Mouse (Mus musculus) lung, postnatal 4 days (tissue): ENCODE measurements at regions not wholly inside any gene's neighbourhood (a gene's known extent, or its start where the extent isn't known, plus 50 kb on each side); places are given as distances from the start of the nearest gene placed in this dataset.

Experiments used
- DNase-seq, 2 experiments: peaks; one replicate each; pipeline ENCODE4 v3.0.0; 2021

DNA sequence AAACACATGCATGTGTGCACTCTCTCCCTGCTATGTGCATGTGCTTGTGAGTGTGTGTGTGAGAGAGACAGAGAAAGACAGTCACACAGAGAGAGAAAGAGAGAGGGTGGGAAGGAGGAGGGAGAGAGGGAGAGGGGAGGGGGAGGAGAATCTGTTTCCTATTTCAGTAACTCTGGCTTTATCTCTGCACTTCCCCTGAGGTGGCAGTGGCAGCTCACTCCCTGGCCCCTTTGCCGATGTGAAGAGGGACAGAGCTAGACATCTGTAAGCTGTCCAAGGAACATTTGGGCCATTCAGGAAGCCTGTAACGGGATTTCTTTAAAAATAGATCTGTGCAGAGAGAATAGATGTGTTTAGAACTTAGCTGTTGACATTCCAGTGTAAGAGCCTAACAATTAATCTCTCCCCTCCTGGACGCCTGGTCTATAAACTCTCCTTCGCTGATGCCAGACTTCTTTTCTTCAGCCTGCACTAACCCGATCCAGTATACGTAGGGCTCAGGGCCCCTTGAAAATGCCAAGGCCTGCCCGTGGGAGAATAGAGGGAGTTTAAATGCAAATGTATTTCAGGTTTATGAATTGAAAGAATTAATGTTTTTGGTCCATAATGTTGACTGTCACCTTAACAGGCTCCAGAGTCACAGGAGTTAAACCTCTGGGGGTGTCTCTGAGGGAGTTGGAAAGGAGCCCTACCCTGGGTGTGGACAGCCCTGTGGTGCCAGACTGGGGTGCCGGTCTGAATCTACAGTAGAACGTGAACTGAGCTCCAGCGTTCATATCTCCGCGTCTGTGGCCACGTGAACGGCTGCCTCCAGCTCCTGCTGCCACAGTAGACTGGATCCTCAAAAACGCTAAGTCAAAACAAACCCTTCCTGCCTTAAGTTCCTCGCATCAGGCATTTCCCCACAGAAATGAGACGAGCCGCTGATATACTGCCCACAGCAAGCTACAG lies 336.6 kb upstream of the Gm10131 start:
- DNase-seq: peak in 1 of 2 experiments; percentile 31

DNA sequence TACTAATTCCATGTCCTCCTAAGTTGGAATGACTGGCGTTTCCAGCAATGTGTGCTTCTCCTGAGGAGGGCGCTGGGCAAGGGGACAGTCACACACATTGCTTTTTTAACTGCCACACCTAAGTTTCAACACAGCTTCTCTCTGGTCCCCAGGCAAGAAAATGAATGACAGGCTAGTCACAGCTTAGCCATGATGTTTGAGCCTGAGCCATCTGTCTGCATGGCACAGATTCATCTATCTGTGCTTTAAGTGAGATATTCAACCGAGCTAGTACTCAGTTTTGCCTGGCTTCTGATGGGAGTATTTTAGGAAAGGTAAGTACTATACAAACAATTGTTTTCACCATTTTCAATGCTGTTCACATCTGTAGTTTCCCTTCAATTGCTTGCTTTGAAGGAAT lies 331.2 kb upstream of the Gm10131 start:
- no peak for DNase-seq

DNA sequence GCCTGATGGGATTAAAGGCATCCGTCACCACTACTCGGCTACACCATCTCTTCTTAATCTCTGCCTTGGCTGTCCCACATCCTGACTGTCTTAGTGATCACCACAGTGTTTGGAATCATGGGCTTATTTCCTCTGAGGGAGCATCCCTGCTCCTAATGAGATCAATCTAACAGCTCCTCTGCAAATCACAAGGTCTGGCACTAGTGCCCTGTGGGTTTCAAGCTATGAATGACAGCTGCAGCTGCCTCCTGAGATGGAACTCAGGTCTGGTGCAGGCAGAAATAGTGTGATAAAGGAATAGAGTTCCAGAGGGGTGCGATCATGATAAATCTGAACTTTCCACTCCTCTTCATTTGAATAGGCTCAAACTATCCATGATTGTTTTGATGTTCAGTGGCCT lies 330.2 kb upstream of the Gm10131 start:
- no peak for DNase-seq

- no peak for DNase-seq
These were observed 329.2 kb upstream of the Gm10131 start for GRCm38 (mm10) chr8:34440771-34441170.

DNA sequence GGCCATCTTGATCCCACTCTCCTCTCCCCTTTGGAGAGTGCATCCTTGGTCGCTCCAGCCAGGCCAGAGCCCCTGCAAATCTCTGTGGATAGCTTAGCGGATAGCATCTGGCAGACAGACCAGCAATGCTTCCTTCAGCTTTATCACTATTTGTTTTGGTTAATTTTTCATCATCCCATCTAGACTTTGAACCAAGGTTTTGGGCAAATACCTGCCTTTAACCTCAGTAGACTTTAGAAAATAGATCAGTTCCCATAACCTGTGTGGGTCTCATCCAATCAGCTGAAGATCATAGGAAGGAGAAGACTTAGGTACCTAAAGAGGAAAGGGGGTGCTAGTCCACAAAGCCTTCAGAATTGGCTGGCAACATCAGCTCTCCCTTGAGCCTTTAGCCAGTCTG lies 327.2 kb upstream of the Gm10131 start:
- DNase-seq: no peak

GRCm38 (mm10) chr8:34431985-34432384 lies 320.4 kb upstream of the Gm10131 start:
- DNase-seq: peak; percentile 47 to 69

DNA sequence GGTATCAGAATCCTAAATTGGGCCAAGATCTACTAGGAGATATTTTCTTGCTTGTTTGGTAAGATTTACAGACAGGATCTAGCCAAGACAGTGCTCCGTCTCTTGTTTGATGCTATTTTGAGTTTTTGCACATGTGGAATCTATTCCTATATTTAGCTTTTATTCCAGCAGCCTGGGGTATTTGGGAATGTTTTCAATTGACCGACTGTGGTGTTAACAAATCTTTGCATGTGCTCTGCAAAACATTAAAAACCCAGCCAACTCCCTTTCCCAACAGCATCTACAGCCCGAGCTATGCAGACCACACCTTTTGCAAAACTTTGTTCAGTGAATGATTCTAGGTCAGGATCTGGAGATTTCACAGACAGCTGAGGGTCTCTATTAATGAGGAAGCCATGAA lies 317.7 kb upstream of the Gm10131 start:
- DNase-seq: no peak

DNA sequence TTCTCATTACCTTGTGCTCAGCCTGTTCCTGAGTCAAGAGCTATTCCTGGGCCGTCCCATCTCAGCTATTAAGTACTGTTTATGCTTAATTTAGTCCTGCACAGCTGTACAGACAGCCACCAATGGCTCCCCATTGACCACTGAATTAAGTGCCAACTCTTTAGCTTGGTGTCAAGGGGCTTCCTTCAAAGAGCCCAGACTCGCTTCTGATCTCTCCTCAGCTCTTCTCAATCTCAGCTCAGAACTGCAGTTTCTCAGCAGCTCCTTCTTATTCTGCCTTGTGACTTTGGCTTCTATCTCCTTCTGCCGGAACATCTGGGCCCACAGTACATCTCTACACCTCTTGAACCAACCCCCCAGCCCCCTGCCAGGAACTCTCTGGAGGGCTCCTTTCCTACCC lies 290.0 kb upstream of the Gm10131 start:
- no peak for DNase-seq

DNA sequence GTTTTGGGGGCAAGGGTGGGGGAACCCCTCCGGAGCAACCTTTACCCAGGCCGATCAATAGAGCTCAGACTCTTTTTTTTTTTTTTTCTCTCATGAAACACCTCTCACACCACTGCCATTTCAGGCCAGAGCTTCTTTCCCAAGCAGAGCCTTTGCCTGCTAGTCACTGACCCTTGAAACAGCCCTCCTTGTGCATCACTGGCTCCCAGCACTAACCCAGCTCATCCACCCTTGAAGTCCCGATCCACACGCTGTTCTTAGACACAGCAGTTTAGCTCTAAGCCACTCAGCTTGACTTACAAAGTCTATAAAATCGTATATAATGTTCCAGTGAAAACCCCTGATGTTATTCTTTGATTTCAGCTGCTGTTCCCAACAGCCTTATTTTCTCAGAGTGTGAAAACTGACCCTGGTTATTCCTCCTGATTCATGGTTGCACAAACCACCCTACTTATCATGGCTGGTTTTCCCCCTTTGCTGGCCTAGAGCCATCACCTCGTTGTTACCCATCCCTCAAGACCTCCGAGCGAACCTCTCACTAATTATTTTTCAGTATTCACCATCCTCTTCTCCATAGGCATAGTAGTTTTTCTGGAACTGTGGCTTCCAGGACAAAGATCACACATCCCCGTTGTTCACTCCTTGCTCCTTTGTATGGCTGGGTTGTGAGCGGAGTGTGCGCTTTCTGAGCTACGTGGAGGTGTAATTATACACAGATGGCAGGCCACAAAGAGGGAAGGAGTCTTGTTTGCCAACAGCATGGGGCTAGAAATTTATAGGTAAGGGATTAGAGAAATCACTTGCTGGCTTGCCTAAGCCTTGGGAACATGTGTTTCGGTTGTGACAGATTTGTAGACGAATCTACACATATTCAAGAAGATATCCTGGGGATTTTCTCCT lies 287.6 kb upstream of the Gm10131 start:
- DNase-seq: no peak

GRCm38 (mm10) chr8:34397583-34398411 lies 286.3 kb upstream of the Gm10131 start:
- peak; percentile 24 to 28 for DNase-seq

- DNase-seq: peak in 1 of 2 experiments; percentile 15
These were observed 285.7 kb upstream of the Gm10131 start for GRCm38 (mm10) chr8:34397225-34397582.

GRCm38 (mm10) chr8:34392981-34393828 lies 281.7 kb upstream of the Gm10131 start:
- no peak for DNase-seq

GRCm38 (mm10) chr8:34392208-34392980 lies 280.9 kb upstream of the Gm10131 start:
- DNase-seq: no peak

- DNase-seq: no peak
These were observed 274.4 kb upstream of the Gm10131 start for GRCm38 (mm10) chr8:34385806-34386439.

GRCm38 (mm10) chr8:34380615-34381014 lies 269.1 kb upstream of the Gm10131 start:
- DNase-seq: no peak

DNA sequence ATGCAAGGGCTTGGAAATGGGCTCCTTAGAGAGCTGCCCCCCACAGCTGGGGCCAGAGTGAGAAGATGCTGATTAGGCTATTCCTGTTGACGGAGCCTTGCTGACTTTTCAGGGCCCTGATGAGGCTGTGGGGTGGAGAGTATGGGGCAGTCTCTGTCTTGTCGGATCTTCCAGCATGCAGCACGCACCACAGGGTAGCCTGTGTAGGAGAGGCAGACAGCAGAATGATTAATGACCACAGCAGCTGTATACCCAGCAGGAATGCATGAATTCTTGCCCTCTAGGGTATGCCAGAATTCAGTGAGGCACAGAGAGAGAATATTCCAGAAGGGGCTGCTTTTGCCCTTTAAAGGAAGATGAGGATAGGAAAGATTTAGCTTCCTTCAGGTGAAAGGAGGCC lies 265.6 kb upstream of the Gm10131 start:
- no peak for DNase-seq

DNA sequence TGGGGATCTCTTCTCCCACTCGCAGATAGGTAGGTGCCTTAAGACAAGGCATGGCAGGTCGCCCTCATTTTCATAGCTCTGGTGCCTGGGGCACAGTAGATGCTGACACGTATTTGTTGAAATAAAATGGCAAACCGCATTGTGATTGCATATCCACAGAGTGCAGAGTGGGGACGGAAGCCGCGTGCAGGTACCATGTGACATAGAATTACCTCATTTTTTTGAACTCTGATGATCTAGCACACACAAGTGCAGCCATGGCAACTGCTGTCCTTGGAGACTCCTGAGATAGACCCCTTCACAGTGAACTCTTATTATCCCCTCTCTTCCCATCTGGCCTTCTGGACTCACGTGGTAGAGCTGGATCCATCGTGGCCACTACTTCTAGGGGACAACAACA lies 262.7 kb upstream of the Gm10131 start:
- DNase-seq: no peak

- DNase-seq: no peak
These were observed 261.1 kb upstream of the Gm10131 start for GRCm38 (mm10) chr8:34372666-34372980.

DNA sequence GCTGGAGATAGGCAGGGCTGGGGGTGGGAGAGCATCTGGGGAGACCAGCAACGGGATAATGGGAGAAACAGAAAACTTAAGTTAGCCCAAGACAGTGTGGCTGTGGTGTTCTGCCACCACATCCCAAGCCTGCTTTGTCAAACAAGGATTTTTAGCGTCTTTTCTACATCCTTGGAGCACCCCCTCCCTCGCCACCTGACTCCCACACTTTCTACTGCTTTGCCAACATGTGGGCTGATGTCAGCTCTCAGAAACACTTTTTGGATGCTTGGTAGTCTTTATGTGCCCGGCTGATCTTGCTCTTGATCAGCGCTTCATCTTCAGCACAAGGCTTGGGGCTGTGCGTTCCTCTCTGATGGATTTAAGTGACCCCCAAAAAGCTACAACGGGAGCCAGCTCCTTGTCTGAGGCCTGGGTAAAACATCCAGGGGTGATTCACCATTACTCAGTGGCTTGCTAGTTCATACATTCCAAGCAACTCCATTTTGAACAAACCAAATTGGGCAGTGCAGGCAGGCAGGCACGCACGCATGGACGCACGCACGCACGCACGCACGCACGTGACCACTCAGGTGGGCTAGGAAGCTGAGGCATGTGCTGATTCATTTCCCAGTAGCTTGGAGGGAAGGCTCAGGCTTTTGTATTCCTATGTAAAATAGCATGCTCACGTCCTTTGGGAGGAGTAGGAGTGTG lies 260.6 kb upstream of the Gm10131 start:
- no peak for DNase-seq

GRCm38 (mm10) chr8:34371391-34371790 lies 259.9 kb upstream of the Gm10131 start:
- DNase-seq: no peak
